22 mouse cellular contexts compared by ENCODE assay signal in genomic region chr13:77991189-77991886, GRCm38 (mm10). TPM values are rescaled to one million over a fixed set of nuclear protein-coding genes. Genes with fewer than 3 reads are reported as not detected.
DNase-seq lines count a peak whose midpoint lies in the region; ATAC-seq and TF ChIP-seq lines count a peak whose summit lies in the region.
"Had no signal": no experiment of that assay in that cellular context is flagged by ENCODE, and none has a peak within 500 bp of the region (broad histone marks: within the 10 kb centered on the region; RNA-seq: fewer than 3 reads in every experiment).

No protein-coding gene starts in this region.

- WGBS in heart, adult 2 months: 65% methylated on average over 5 of the region's 5 CpGs
- 55% methylated on average over 5 of the region's 5 CpGs for WGBS in kidney, postnatal 0 days

- TF ChIP-seq EP300 in heart, adult 2 months (IDR thresholded peaks at IDR 0.05; ENCODE audit: insufficient read depth, low read depth, low read length): no peak

- no peaks in the 10 kb centered on the region for H3K27me3 ChIP-seq in heart, adult 2 months (ENCODE audit: control insufficient read depth, insufficient read depth, low read length)
- H3K27me3 ChIP-seq in kidney, postnatal 0 days (ENCODE audit: insufficient read depth, low read length): no peaks in the 10 kb centered on the region
- H3K27me3 ChIP-seq: embryonic facial prominence, embryonic 15.5 days; heart, embryonic 13.5 days; hindbrain, embryonic 13.5 days; intestine, embryonic 15.5 days; limb, embryonic 13.5 days; liver, embryonic 15.5 days; neural tube, embryonic 12.5 days had no signal

- no peaks in the 10 kb centered on the region for H3K4me1 ChIP-seq in heart, adult 2 months (ENCODE audit: control insufficient read depth, insufficient read depth, low read length)
- H3K4me1 ChIP-seq in kidney, postnatal 0 days (replicated peaks; ENCODE audit: insufficient read depth, low read length): no peaks in the 10 kb centered on the region
- H3K4me1 ChIP-seq: embryonic facial prominence, embryonic 15.5 days; heart, embryonic 13.5 days; hindbrain, embryonic 13.5 days; intestine, embryonic 15.5 days; limb, embryonic 13.5 days; liver, embryonic 15.5 days had no signal

- H3K36me3 ChIP-seq in heart, adult 2 months (ENCODE audit: control insufficient read depth, insufficient read depth, low read length): no peaks in the 10 kb centered on the region
- H3K36me3 ChIP-seq in kidney, postnatal 0 days (ENCODE audit: insufficient read depth, low read length): no peaks in the 10 kb centered on the region
- H3K36me3 ChIP-seq: embryonic facial prominence, embryonic 15.5 days; heart, embryonic 13.5 days; hindbrain, embryonic 13.5 days; intestine, embryonic 15.5 days; limb, embryonic 13.5 days; liver, embryonic 15.5 days; neural tube, embryonic 12.5 days had no signal

- no peak overlapping the region for H3K4me2 ChIP-seq in kidney, postnatal 0 days (ENCODE audit: low read length)
- H3K4me2 ChIP-seq: embryonic facial prominence, embryonic 15.5 days; heart, embryonic 13.5 days; hindbrain, embryonic 13.5 days; intestine, embryonic 15.5 days; limb, embryonic 13.5 days; liver, embryonic 15.5 days; neural tube, embryonic 12.5 days had no signal

- H3K9me3 ChIP-seq in kidney, postnatal 0 days (replicated peaks; ENCODE audit: low read length): no peaks in the 10 kb centered on the region
- H3K9me3 ChIP-seq: embryonic facial prominence, embryonic 15.5 days; heart, embryonic 13.5 days; hindbrain, embryonic 13.5 days; intestine, embryonic 15.5 days; limb, embryonic 13.5 days; liver, embryonic 15.5 days; neural tube, embryonic 12.5 days had no signal

- no peak overlapping the region for H3K4me3 ChIP-seq in heart, adult 2 months
- H3K4me3 ChIP-seq in kidney, postnatal 0 days (replicated peaks; ENCODE audit: low read depth, low read length): no peak overlapping the region
- H3K4me3 ChIP-seq: embryonic facial prominence, embryonic 15.5 days; heart, embryonic 13.5 days; hindbrain, embryonic 13.5 days; intestine, embryonic 15.5 days; limb, embryonic 13.5 days; liver, embryonic 15.5 days; neural tube, embryonic 12.5 days had no signal

- ATAC-seq in kidney, postnatal 0 days (replicated peaks; ENCODE audit: low FRiP score, low read depth): no peak
- no peak for ATAC-seq in erythroblast, adult 5-6 weeks (replicated peaks; ENCODE audit: low FRiP score, poor library complexity, severe bottlenecking)
- ATAC-seq: intestine, embryonic 15.5 days had no signal

- intact Hi-C loops in heart, adult 2 months (cut with DNase I): no loop called here

- no peak for TF ChIP-seq CTCF in heart, adult 2 months (IDR thresholded peaks at IDR 0.05)
- no peak for TF ChIP-seq CTCF in kidney, postnatal 0 days (IDR thresholded peaks at IDR 0.05; ENCODE audit: low read depth)

- no peak overlapping the region for H3K27ac ChIP-seq in heart, adult 2 months
- no peak overlapping the region for H3K27ac ChIP-seq in kidney, postnatal 0 days
- H3K27ac ChIP-seq: embryonic facial prominence, embryonic 15.5 days; heart, embryonic 13.5 days; hindbrain, embryonic 13.5 days; intestine, embryonic 15.5 days; limb, embryonic 13.5 days; liver, embryonic 15.5 days; neural tube, embryonic 12.5 days had no signal

- no peaks in the 10 kb centered on the region for H3K79me2 ChIP-seq in heart, adult 2 months (replicated peaks; ENCODE audit: control insufficient read depth, insufficient read depth, low read length)

- H3K9ac ChIP-seq in heart, adult 2 months (ENCODE audit: low read depth, low read length): no peak overlapping the region
- H3K9ac ChIP-seq in kidney, postnatal 0 days (ENCODE audit: low read depth, low read length): no peak overlapping the region
- H3K9ac ChIP-seq: embryonic facial prominence, embryonic 15.5 days; heart, embryonic 13.5 days; hindbrain, embryonic 13.5 days; intestine, embryonic 15.5 days; limb, embryonic 13.5 days; liver, embryonic 15.5 days; neural tube, embryonic 12.5 days had no signal

- DNase-seq in heart, adult 11 months: peak; percentile 29
- no peak for DNase-seq in heart, adult 2 months
- peak; percentile 14 for DNase-seq in kidney, postnatal 0 days (ENCODE audit: low spot score)
- DNase-seq in kidney, postnatal 36 days: no peak
- peak; percentile 18 for DNase-seq in embryo, embryonic 11 days
- DNase-seq in mesoderm, embryonic 11.5 days (ENCODE audit: low read depth, low spot score): peak; percentile 4
- no peak for DNase-seq in thymus, postnatal 14 days
- DNase-seq: adrenal gland, postnatal 14 days; B cell, adult 2 months; cerebellum, adult 18-20 months; cerebellum, postnatal 36 days; gastrocnemius, postnatal 14 days; kidney, postnatal 25 days; right cerebral cortex, postnatal 25 days had no signal

- TF ChIP-seq POLR2A in heart, adult 2 months (IDR thresholded peaks at IDR 0.05; ENCODE audit: insufficient read depth, low read depth, low read length): no peak

RNA-seq across cellular contexts. Expression of gene Pou5f2, which starts 33.4 kb away (rescaled TPM):
- total RNA-seq in heart, adult 2 months (2021): under 1 TPM; 0.47 to 0.68 TPM
- not detected in 2 replicates for polyA plus RNA-seq in heart, adult 2 months (2012; rRNA removed)
- 0.63 and 0.75 TPM in 2 replicates for polyA plus RNA-seq in kidney, postnatal 0 days (2015; fragmentation: Nextera tagmentation; extraction: Ambion mirVana)
- not detected in 2 replicates for total RNA-seq in erythroblast, adult 5-6 weeks (2015; ENCODE audit: low replicate concordance)
- total RNA-seq in erythroblast, adult 5-6 weeks (2017; ENCODE audit: low replicate concordance): 1.1 and 2.9 TPM in 2 replicates

Comparison
In these comparisons a context has a peak if more than half of its experiments do, and no peak if none do; other contexts are left out.
1. DNase-seq: peak in heart, adult 11 months (single experiment), kidney, postnatal 0 days (single experiment), embryo, embryonic 11 days (single experiment) and mesoderm, embryonic 11.5 days (single experiment); none in heart, adult 2 months (0 of 2), kidney, postnatal 36 days (0 of 2) and thymus, postnatal 14 days (single experiment).